Mouse (Mus musculus): ENCODE data around the gene Por. TPM values are rescaled to one million over a fixed set of nuclear protein-coding genes. Genes with fewer than 3 reads are reported as not detected.
A peak's percentile ranks its signal among the peaks of the same experiment; 100 is the strongest.

The Por gene
- polyA plus RNA-seq, 1 experiment from 2014 or later = 135 TPM

GRCm38 (mm10) chr5:135630598-135630997 is 39.2 kb upstream of the Por start:
- ATAC-seq = no peak
- Histone ChIP-seq H3K4me2 (replicated peaks; ENCODE audit: low read depth, low read length) (no peak overlapping the region), H3K4me3 (ENCODE audit: low read depth, low read length) (no peak overlapping the region), H3K36me3 (ENCODE audit: insufficient read depth, low read length) (no peaks in the 10 kb centered on the region), H3K9ac (replicated peaks; ENCODE audit: low read depth) (no peak overlapping the region), H3K27me3 (replicated peaks; ENCODE audit: insufficient read depth, low read length) (no peaks in the 10 kb centered on the region), H3K9me3 (ENCODE audit: low read length) (no peaks in the 10 kb centered on the region), H3K4me1 (ENCODE audit: insufficient read depth, low read depth, low read length) (peaks cover 5% of the 10 kb centered on the region; the same call in 1 of the 2 replicates), H3K27ac (ENCODE audit: low read length) (no peak overlapping the region)
- TF ChIP-seq CTCF (IDR thresholded peaks at IDR 0.05) (peak; percentile 82), EP300 (IDR thresholded peaks at IDR 0.05) (peak; percentile 49; the same call in 1 of the 2 replicates)
- 19% methylated on average over 3 of the region's 3 CpGs for WGBS
- peak; percentile 74 for DNase-seq (ENCODE audit: low spot score)

GRCm38 (mm10) chr5:135632117-135632796 is 37.6 kb upstream of the Por start, which contains the start of gene Rhbdd2:
Gene Rhbdd2 (plus strand): TSS chr5:135632618.
- DNase-seq (ENCODE audit: low spot score) (peak; percentile 98), ATAC-seq (peak; percentile 99)
- no peaks in the 10 kb centered on the region for H3K36me3 ChIP-seq (ENCODE audit: insufficient read depth, low read length)
- WGBS = 12% methylated on average over 30 of the region's 30 CpGs
- H3K27me3 ChIP-seq (replicated peaks; ENCODE audit: insufficient read depth, low read length) = no peaks in the 10 kb centered on the region
- no peaks in the 10 kb centered on the region for H3K9me3 ChIP-seq (ENCODE audit: low read length)
- H3K4me1 ChIP-seq (ENCODE audit: insufficient read depth, low read depth, low read length) = peaks cover 5% of the 10 kb centered on the region; the same call in 1 of the 2 replicates
- TF ChIP-seq CTCF (IDR thresholded peaks at IDR 0.05) = peak; percentile 72
- no peak for TF ChIP-seq EP300 (IDR thresholded peaks at IDR 0.05)
- H3K9ac ChIP-seq (replicated peaks; ENCODE audit: low read depth) = peak within 1 kb of the TSS; percentile 50
- peak within 1 kb of the TSS; percentile 68; the same call in 1 of the 2 replicates for H3K27ac ChIP-seq (ENCODE audit: low read length)
- H3K4me2 ChIP-seq (replicated peaks; ENCODE audit: low read depth, low read length) = peak within 1 kb of the TSS; percentile 84
- peak within 1 kb of the TSS; percentile 76 for H3K4me3 ChIP-seq (ENCODE audit: low read depth, low read length)

GRCm38 (mm10) chr5:135632797-135633144 is 37.1 kb upstream of the Por start:
- H3K4me3 ChIP-seq (ENCODE audit: low read depth, low read length) = peak overlapping the region; percentile 76
- peaks cover 5% of the 10 kb centered on the region; the same call in 1 of the 2 replicates for H3K4me1 ChIP-seq (ENCODE audit: insufficient read depth, low read depth, low read length)
- no peak for DNase-seq (ENCODE audit: low spot score)
- no peak; the same call in 1 of the 2 replicates for TF ChIP-seq CTCF (IDR thresholded peaks at IDR 0.05)
- no peak for TF ChIP-seq EP300 (IDR thresholded peaks at IDR 0.05)
- no peaks in the 10 kb centered on the region for H3K9me3 ChIP-seq (ENCODE audit: low read length)
- H3K27me3 ChIP-seq (replicated peaks; ENCODE audit: insufficient read depth, low read length) = no peaks in the 10 kb centered on the region
- H3K27ac ChIP-seq (ENCODE audit: low read length) = peak overlapping the region; percentile 68; the same call in 1 of the 2 replicates
- under 1% methylated on average over 20 of the region's 21 CpGs for WGBS
- H3K4me2 ChIP-seq (replicated peaks; ENCODE audit: low read depth, low read length) = peak overlapping the region; percentile 84
- no peaks in the 10 kb centered on the region for H3K36me3 ChIP-seq (ENCODE audit: insufficient read depth, low read length)
- peak; percentile 66 for ATAC-seq
- peak overlapping the region; percentile 50 for H3K9ac ChIP-seq (replicated peaks; ENCODE audit: low read depth)

- Histone ChIP-seq H3K36me3 (ENCODE audit: insufficient read depth, low read length) (no peaks in the 10 kb centered on the region), H3K27me3 (replicated peaks; ENCODE audit: insufficient read depth, low read length) (no peaks in the 10 kb centered on the region), H3K4me3 (ENCODE audit: low read depth, low read length) (no peak overlapping the region), H3K9me3 (ENCODE audit: low read length) (no peaks in the 10 kb centered on the region), H3K4me2 (replicated peaks; ENCODE audit: low read depth, low read length) (no peak overlapping the region), H3K27ac (ENCODE audit: low read length) (no peak overlapping the region), H3K4me1 (ENCODE audit: insufficient read depth, low read depth, low read length) (no peaks in the 10 kb centered on the region; the same call in 1 of the 2 replicates), H3K9ac (replicated peaks; ENCODE audit: low read depth) (no peak overlapping the region)
- ATAC-seq (peak; percentile 67), DNase-seq (ENCODE audit: low spot score) (peak; percentile 46)
- 53% methylated on average over 7 of the region's 7 CpGs for WGBS
- no peak for TF ChIP-seq CTCF (IDR thresholded peaks at IDR 0.05)
- no peak for TF ChIP-seq EP300 (IDR thresholded peaks at IDR 0.05)
These were observed 29.9 kb upstream of the Por start for GRCm38 (mm10) chr5:135639760-135640458.

- ATAC-seq (no peak), DNase-seq (ENCODE audit: low spot score) (no peak)
- Histone ChIP-seq H3K27me3 (replicated peaks; ENCODE audit: insufficient read depth, low read length) (no peaks in the 10 kb centered on the region), H3K4me3 (ENCODE audit: low read depth, low read length) (no peak overlapping the region), H3K9ac (replicated peaks; ENCODE audit: low read depth) (no peak overlapping the region), H3K4me1 (ENCODE audit: insufficient read depth, low read depth, low read length) (no peaks in the 10 kb centered on the region; the same call in 1 of the 2 replicates), H3K4me2 (replicated peaks; ENCODE audit: low read depth, low read length) (no peak overlapping the region), H3K36me3 (ENCODE audit: insufficient read depth, low read length) (no peaks in the 10 kb centered on the region), H3K27ac (ENCODE audit: low read length) (no peak overlapping the region), H3K9me3 (ENCODE audit: low read length) (no peaks in the 10 kb centered on the region)
- WGBS = 69% methylated on average over 6 of the region's 6 CpGs
- TF ChIP-seq CTCF (IDR thresholded peaks at IDR 0.05) (no peak), EP300 (IDR thresholded peaks at IDR 0.05) (no peak)
These were observed 29.4 kb upstream of the Por start for GRCm38 (mm10) chr5:135640459-135640789.

GRCm38 (mm10) chr5:135641028-135641427 is 28.8 kb upstream of the Por start:
- Histone ChIP-seq H3K36me3 (ENCODE audit: insufficient read depth, low read length) (no peaks in the 10 kb centered on the region), H3K27me3 (replicated peaks; ENCODE audit: insufficient read depth, low read length) (no peaks in the 10 kb centered on the region), H3K9me3 (ENCODE audit: low read length) (no peaks in the 10 kb centered on the region), H3K4me1 (ENCODE audit: insufficient read depth, low read depth, low read length) (no peaks in the 10 kb centered on the region; the same call in 1 of the 2 replicates), H3K4me2 (replicated peaks; ENCODE audit: low read depth, low read length) (no peak overlapping the region), H3K27ac (ENCODE audit: low read length) (no peak overlapping the region), H3K9ac (replicated peaks; ENCODE audit: low read depth) (no peak overlapping the region), H3K4me3 (ENCODE audit: low read depth, low read length) (no peak overlapping the region)
- DNase-seq (ENCODE audit: low spot score) (no peak), ATAC-seq (no peak)
- WGBS = 94% methylated on average over 1 of the region's 1 CpGs
- no peak for TF ChIP-seq EP300 (IDR thresholded peaks at IDR 0.05)
- no peak for TF ChIP-seq CTCF (IDR thresholded peaks at IDR 0.05)
